Mouse (Mus musculus) urinary bladder, postnatal 14 days (tissue): ENCODE data around the gene Nadk.

Experiments
- DNase-seq: peaks from one replicate; pipeline ENCODE4 v3.0.0; 2021; ENCODE audit warnings: low spot score

The Nadk gene

DNA sequence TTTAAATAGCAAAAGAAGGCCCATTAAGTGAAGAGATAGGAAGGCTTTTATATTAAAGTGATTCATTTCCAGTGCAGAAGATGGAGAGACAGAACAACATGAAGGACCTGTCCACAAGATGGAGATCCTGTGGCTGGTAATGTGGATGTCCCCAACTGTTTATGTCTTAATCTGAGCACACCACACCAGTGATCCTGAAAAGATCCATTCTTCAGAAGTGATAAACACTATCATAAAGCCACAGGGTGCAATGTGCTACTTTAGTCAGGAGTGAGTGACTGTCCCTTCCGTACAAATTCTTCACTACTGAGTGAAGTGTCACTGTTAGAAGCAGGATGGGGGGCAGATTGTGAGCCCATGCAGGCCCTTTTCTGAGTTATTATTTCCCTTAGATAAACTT, 40.6 kb downstream of the Nadk start:
- DNase-seq = no peak

DNA sequence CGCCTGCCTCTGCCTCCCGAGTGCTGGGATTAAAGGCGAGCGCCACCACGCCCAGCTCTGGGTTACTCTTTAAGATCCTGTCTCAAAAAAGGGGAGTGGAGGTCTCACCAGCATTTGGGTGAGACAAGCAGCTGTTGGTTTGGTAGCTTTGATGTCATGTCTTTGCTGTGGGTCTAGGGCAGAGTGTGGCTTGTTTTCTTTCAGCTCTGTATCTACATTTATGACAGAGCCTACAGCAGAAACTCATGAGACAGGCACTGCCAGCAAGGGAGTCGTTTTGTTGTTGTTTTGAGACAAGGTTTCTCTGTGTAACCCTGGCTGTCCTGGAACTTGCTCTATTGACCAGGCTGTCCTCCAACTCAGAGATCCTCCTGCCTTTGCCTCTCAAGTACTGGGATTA, 41.6 kb downstream of the Nadk start:
- no peak for DNase-seq

DNA sequence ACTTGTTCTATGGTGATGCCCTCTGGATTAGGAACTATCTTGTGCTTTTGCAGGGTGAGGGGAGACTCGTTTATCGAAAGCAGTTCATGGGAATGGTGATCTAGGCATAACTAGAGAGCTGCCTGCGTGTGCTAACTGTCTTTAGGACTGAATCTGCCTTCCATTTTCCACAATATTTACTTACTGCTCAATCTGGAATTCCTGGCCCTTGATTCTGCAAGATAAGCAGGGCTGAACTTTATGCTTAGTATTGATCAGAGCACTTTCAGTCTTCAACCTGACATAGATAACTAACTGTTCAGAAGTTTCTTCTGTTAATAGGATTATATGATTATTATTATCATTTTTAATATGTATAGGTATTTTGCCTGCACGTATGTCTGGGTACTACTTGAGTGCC, 43.0 kb downstream of the Nadk start:
- DNase-seq = no peak

DNA sequence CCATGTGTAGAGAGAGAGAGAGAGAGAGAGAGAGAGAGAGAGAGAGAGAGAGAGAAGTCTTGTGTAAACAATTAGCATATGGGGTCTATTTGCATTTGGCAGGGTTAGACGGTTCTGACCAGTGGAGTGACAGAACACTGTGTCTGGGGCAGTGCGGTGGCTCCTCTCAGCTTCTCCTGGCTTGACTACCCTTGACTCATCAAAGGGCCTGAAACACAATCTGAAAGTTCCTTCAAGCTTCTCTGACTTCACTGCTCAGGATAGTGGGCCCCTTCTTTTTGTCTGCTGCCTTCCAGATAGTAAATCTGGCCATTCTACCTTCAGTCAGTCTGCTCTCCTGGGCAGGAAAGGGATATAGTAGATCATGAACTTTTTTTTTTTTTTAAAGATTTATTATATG, 44.6 kb downstream of the Nadk start:
- no peak for DNase-seq

DNA sequence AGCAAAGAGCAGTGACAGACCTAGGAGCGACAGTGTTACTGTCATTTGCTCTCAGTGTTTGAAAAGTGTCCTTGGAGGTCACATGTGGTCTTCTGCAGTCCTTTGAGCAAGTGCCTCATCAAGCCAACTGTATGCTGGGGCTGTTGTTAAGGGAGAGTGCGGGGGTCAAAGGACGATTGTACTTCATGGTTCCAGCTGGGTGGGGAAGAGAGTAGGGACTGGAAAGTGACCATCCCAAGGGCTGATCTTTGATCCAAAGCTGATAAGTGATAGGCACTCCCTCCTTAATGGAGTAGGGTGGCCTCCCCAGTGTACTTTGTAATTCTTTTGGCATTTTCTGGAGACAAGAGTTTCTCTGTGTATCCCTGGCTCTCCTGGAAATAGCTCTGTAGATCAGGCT, 49.7 kb downstream of the Nadk start:
- DNase-seq = no peak

DNA sequence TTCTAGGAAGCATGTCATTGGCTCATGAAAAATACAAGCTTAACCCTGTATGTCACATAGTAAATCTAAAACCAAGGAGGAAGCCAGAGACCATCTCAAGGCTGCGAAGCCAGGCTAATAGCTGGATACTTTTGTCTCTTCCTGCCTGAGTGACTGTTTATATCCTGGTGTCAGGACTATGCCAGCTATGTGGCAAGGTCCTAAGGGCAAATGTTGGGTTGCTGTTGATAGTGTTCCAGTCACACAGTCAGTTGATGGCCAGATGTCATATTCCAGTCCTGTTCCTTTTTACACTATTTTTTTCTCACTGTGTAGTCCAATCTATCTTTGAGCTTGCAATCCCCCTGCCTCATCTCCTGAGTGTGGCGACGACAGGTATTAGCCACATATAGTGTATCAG, 51.1 kb downstream of the Nadk start:
- DNase-seq = no peak

DNA sequence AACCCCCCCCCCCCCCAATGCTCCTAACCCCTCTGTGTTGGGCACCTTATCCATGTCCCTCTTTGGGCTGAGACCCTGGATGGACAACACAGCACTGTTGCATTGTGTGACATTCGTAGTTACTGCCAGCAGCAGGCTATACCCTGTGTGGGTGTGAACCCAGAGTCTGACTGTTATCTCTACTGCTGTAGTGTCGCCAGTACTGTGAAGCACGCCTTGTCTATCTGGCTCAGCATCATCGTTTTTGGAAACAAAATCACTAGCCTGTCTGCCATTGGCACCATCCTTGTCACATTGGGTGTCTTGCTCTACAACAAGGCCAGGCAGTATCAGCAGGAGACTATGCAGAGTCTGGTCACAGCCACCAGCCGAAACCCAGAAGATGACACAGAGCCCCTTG, 56.1 kb downstream of the Nadk start:
- no peak for DNase-seq

DNA sequence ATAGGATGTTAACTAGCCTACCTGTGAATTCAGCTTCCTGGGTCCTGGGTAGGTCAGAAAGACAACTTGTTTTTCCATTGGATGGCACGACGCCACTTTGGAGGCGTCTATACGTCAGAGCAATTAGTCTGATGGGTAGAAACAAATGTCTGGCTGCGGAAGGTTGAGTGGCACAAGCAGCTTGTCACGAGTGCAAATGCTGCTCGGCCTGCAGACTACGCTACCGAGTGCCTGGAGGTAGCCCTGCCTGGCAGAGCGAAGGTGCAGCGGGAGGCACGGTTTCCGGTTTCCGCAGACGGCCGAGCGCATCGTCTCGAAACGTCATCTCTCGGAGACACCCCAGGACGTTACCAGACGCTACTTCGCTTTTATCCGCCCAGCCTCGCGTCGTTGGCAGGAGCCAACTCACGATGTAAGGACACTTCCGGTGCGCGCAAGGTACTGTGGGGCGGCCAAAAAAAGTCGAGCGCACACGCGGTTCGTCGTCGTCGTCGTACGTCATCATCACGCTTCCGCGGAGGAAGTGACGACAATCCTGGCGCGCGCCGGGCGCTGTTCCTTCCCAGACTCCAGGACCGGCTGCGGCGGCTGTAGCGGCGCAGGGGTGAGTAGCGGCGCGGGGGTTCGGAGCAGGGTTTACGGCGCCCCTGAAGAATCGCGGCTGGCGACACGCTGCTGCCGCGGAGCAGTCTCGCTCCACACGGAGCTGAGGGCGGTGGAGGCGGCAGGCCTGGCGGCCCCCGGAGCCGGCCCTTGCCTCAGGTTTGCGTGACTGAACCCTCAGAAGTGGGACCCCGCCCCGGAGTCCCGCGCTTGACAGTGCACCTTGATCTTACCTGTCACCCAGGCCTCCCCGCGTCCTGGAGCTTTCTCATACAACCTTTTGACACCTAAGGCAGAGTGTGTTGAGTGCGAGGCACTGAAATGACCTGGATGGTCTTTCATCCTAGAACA, 62.4 kb downstream of the Nadk start, which contains the start of gene Cdk11b:
Gene Cdk11b, plus strand, starts transcription at position 517 of the 954 bp plus-strand sequence.
- DNase-seq = peak; percentile 97

DNA sequence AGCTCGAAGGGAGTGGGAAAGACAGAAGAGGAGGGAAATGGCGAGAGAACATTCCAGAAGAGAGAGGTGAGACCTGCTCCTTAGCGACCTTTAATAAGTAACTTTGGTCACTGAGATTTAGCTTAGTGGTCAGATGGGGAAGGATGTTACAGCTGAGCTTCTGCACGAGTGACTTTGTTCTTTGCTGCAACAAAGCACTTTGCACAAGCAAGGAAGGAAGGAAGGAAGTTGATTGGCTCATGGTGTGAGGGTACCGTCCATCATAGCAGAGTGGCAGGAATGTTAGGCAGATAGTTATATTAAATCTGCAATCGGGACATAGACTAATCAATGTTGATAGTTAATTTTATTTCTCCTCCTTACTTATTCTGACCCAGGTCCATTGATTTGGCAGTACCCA, 68.1 kb downstream of the Nadk start:
- DNase-seq = no peak

DNA sequence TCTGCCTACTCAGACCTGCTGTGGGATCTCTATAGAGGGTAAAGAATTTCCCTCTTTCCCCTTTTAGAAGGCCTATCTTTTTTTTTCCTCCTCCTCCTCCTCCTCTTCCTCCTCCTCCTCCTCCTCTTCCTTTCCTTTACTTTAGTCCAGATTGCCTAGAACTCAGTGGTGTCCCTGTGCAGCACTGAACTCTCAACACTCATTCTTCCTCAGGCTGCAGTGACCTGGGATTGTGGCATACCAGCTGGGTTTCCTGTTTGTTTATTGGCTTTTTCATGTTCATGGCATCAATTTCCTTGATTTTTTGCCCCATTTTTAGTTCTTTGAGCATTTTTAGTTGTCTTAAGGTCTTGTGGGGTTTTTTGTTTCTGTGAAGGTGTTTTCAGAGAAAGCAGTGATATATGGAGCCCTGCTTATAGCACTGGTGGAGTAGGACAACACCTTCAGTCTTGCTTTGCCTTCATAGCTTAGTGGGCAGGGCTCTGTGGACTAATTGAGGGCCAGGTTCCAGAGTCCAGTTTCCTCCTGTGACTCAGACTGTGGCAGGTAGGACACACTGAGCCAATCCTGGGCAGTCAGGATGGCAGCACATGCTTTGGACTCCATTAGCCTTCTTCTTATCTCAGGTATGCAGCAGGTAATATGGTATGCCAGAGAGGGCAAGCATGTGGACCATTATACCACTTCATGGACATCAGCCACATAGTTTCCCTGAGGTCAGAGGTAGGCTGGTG, 73.8 kb downstream of the Nadk start:
- no peak for DNase-seq
